Mouse (Mus musculus): Measurements from ENCODE around the gene Prkar1b. TPM values are rescaled to one million over a fixed set of nuclear protein-coding genes. Genes with fewer than 3 reads are reported as not detected.

The Prkar1b gene
- total and polyA plus RNA-seq, 2 experiments from 2014 or later: 397 to 415 TPM

DNA sequence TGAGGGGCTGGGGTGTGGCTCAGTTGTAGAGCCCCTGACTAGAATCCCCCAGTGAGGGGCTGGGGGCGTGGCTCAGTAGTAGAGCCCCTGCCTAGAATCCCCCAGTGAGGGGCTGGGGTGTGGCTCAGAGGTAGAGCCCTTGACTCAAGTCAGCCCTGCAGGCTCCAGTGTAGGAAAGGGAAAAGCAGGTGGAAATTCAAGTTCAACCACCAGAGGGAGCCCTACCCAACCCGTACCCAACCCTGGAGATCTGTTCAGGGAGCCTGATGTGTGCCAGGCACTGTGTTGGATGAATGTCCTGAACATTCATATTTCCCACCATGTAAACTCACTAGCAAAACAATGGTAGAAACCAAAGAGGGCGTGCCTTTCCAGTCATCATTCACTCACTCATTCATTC lies 74.7 kb downstream of the Prkar1b start:
- peak; percentile 70 for TF ChIP-seq CTCF (IDR thresholded peaks at IDR 0.05)
- Histone ChIP-seq H3K9ac (replicated peaks; ENCODE audit: low read length, poor library complexity, severe bottlenecking) (no peak overlapping the region), H3K36me3 (ENCODE audit: insufficient read depth, low read length) (no peaks in the 10 kb centered on the region), H3K27ac (ENCODE audit: low read depth, low read length) (no peak overlapping the region), H3K4me2 (ENCODE audit: low read depth, low read length, poor library complexity, severe bottlenecking) (no peak overlapping the region), H3K4me1 (ENCODE audit: insufficient read depth, low read length) (no peaks in the 10 kb centered on the region), H3K4me3 (ENCODE audit: low read depth, low read length) (no peak overlapping the region), H3K9me3 (ENCODE audit: low read length) (no peaks in the 10 kb centered on the region), H3K27me3 (ENCODE audit: insufficient read depth, low read length) (no peaks in the 10 kb centered on the region)
- 46% methylated on average over 3 of the region's 3 CpGs for WGBS
- ATAC-seq (ENCODE audit: low FRiP score): peak; percentile 13; the same call in 1 of the 2 replicates
- DNase-seq (ENCODE audit: low spot score): no peak

DNA sequence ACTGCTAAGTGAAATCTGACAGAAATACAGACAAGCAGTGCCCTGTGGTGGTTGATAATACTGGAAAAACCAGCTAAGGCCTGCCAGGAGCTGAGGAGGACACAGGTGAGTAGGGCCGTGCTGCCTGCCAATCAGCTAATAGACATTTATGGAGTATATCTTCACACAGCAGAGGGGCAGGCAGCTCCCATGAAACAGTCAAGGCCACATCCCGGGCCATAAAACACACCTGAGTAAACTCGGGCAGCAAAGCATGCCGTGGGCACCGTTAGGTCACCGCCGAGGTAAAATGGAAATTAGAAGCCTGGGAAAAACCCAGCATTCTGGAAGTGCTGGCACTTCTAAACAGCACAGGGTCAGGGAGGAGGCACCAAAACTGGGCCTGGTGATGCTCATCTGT lies 75.8 kb downstream of the Prkar1b start:
- Histone ChIP-seq H3K27me3 (ENCODE audit: insufficient read depth, low read length) (no peaks in the 10 kb centered on the region), H3K4me2 (ENCODE audit: low read depth, low read length, poor library complexity, severe bottlenecking) (no peak overlapping the region), H3K4me3 (ENCODE audit: low read depth, low read length) (no peak overlapping the region), H3K4me1 (ENCODE audit: insufficient read depth, low read length) (no peaks in the 10 kb centered on the region), H3K9me3 (ENCODE audit: low read length) (no peaks in the 10 kb centered on the region), H3K36me3 (ENCODE audit: insufficient read depth, low read length) (no peaks in the 10 kb centered on the region), H3K9ac (replicated peaks; ENCODE audit: low read length, poor library complexity, severe bottlenecking) (no peak overlapping the region), H3K27ac (ENCODE audit: low read depth, low read length) (no peak overlapping the region)
- DNase-seq (ENCODE audit: low spot score) (no peak), ATAC-seq (ENCODE audit: low FRiP score) (no peak)
- WGBS: 90% methylated on average over 7 of the region's 7 CpGs
- no peak for TF ChIP-seq CTCF (IDR thresholded peaks at IDR 0.05)

DNA sequence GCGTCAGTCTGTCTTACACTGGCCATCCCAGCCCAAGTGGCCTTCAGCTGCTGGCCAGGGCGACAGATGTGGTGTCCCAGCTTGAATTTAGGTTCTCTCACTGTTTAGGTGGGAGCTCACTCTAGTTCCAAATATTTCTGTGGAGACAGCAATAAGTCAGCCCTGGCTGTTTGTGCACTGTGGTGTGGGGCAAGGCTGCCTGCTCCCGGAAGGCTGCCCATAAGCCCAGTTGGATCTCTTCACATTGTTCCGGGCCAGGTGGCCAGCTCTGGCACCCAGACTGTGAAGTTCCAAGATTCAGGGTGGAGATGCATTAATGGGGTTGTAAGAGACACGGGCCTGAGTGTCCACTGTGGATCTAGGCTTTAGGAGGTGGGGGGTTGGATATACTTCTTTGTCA lies 76.9 kb downstream of the Prkar1b start:
- TF ChIP-seq CTCF (IDR thresholded peaks at IDR 0.05): no peak
- H3K27ac ChIP-seq (ENCODE audit: low read depth, low read length): no peak overlapping the region

DNA sequence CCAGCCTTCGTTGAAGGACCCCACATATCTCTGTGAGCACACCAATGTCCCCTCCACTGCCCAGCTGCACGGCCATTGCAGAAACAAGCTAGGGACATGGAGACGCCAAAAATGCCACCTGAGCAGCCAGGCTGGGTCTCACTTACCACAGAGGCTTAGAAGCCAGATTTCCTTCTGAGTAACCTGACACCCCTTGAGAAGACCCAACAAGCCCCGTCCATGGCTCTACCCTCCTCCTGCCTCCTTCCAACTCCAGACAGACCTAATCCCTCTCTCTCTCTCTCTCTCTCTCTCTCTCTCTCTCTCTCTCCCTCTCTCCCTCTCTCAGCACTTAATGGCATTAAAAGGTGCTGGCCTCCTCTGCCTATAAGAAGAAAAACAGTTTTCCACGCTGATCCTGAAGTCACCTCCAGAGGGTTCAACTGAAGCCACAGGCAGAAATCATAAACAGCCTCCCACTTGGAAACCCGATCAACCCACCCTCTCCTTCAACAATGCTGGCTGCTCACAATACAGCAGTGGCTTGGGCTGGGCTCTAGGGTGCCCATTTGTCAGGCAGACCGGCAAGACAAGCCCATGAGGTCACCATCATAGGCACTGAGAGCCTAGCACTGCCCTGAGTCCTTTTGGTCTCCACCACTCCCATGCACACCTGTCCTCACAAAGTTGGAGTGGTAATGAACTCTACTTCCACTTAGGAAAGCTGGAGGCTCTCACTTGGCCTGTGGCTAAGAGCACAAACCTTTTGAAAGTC lies 82.8 kb downstream of the Prkar1b start:
- Histone ChIP-seq H3K4me1 (ENCODE audit: insufficient read depth, low read length) (no peaks in the 10 kb centered on the region), H3K36me3 (ENCODE audit: insufficient read depth, low read length) (no peaks in the 10 kb centered on the region), H3K27ac (ENCODE audit: low read depth, low read length) (no peak overlapping the region), H3K9me3 (ENCODE audit: low read length) (no peaks in the 10 kb centered on the region), H3K27me3 (ENCODE audit: insufficient read depth, low read length) (no peaks in the 10 kb centered on the region), H3K9ac (replicated peaks; ENCODE audit: low read length, poor library complexity, severe bottlenecking) (no peak overlapping the region), H3K4me3 (ENCODE audit: low read depth, low read length) (no peak overlapping the region), H3K4me2 (ENCODE audit: low read depth, low read length, poor library complexity, severe bottlenecking) (no peak overlapping the region)
- TF ChIP-seq CTCF (IDR thresholded peaks at IDR 0.05): no peak
- 54% methylated on average over 7 of the region's 7 CpGs for WGBS
- ATAC-seq (ENCODE audit: low FRiP score): no peak
- DNase-seq (ENCODE audit: low spot score): no peak

More for the DNA sequence above, 76.9 kb downstream of the Prkar1b start:
- no peaks in the 10 kb centered on the region for H3K4me1 ChIP-seq (ENCODE audit: insufficient read depth, low read length)
- no peak overlapping the region for H3K9ac ChIP-seq (replicated peaks; ENCODE audit: low read length, poor library complexity, severe bottlenecking)
- DNase-seq (ENCODE audit: low spot score) (no peak), ATAC-seq (ENCODE audit: low FRiP score) (no peak)
- H3K36me3 ChIP-seq (ENCODE audit: insufficient read depth, low read length): no peaks in the 10 kb centered on the region
- H3K27me3 ChIP-seq (ENCODE audit: insufficient read depth, low read length): no peaks in the 10 kb centered on the region
- 88% methylated on average over 5 of the region's 5 CpGs for WGBS
- no peak overlapping the region for H3K4me3 ChIP-seq (ENCODE audit: low read depth, low read length)
- no peak overlapping the region for H3K4me2 ChIP-seq (ENCODE audit: low read depth, low read length, poor library complexity, severe bottlenecking)
- no peaks in the 10 kb centered on the region for H3K9me3 ChIP-seq (ENCODE audit: low read length)

DNA sequence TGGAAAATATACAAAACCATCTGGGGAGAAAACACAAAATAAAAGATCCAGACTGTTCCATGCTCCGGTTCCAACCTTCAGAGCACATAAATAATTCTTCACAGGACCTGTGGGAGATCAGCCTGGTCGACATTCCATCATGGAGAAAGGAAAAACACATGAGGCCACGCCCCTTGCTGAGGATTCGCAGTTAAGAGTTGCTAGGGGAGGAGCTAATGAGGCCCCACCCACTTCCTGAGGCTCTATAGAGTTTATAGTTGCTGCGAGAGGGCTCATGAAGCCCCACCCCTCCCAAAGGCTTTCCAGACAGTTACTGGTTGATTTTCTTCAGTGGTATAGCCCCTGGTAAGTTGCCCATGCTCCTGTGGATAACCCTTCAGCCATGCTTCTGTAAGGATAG lies 85.2 kb downstream of the Prkar1b start:
- no peaks in the 10 kb centered on the region for H3K9me3 ChIP-seq (ENCODE audit: low read length)
- no peak overlapping the region for H3K27ac ChIP-seq (ENCODE audit: low read depth, low read length)
- 70% methylated on average over 5 of the region's 5 CpGs for WGBS
- no peak for TF ChIP-seq CTCF (IDR thresholded peaks at IDR 0.05)
- no peaks in the 10 kb centered on the region for H3K27me3 ChIP-seq (ENCODE audit: insufficient read depth, low read length)
- no peak overlapping the region for H3K4me3 ChIP-seq (ENCODE audit: low read depth, low read length)
- peaks cover 5% of the 10 kb centered on the region; the same call in 1 of the 2 replicates for H3K36me3 ChIP-seq (ENCODE audit: insufficient read depth, low read length)
- DNase-seq (ENCODE audit: low spot score) (no peak), ATAC-seq (ENCODE audit: low FRiP score) (no peak)
- no peak overlapping the region for H3K4me2 ChIP-seq (ENCODE audit: low read depth, low read length, poor library complexity, severe bottlenecking)
- no peaks in the 10 kb centered on the region for H3K4me1 ChIP-seq (ENCODE audit: insufficient read depth, low read length)
- no peak overlapping the region for H3K9ac ChIP-seq (replicated peaks; ENCODE audit: low read length, poor library complexity, severe bottlenecking)

DNA sequence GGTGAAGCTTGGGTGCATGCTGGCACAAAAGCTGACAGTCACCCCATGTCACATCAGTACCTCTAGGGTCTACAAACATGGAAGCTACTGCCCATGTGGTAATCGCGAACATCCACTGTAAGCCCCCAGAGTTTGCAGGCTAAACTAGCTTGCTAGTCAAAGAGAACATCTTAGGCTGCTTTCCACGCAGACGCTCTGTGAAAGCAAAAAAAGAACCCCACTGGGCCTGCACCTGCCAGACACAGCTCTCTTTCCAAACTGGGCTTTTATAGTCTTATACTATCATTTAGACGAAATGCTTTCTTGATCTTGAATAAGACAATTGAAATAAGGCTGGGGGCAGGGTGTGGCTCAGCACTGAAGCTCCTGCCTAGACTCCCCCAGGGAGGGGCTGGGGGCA lies 88.1 kb downstream of the Prkar1b start:
- TF ChIP-seq CTCF (IDR thresholded peaks at IDR 0.05): no peak
- Histone ChIP-seq H3K27me3 (ENCODE audit: insufficient read depth, low read length) (no peaks in the 10 kb centered on the region), H3K4me2 (ENCODE audit: low read depth, low read length, poor library complexity, severe bottlenecking) (no peak overlapping the region), H3K9ac (replicated peaks; ENCODE audit: low read length, poor library complexity, severe bottlenecking) (no peak overlapping the region), H3K9me3 (ENCODE audit: low read length) (no peaks in the 10 kb centered on the region), H3K4me1 (ENCODE audit: insufficient read depth, low read length) (no peaks in the 10 kb centered on the region), H3K27ac (ENCODE audit: low read depth, low read length) (0 out of 2 replicates have a peak overlapping the region, but pooled peaks have one; percentile 12), H3K36me3 (ENCODE audit: insufficient read depth, low read length) (peaks cover 9% of the 10 kb centered on the region; the same call in 1 of the 2 replicates), H3K4me3 (ENCODE audit: low read depth, low read length) (no peak overlapping the region)
- WGBS: 50% methylated on average over 5 of the region's 5 CpGs
- ATAC-seq (ENCODE audit: low FRiP score) (no peak), DNase-seq (ENCODE audit: low spot score) (no peak)

Measured in midbrain, postnatal 0 days (tissue).